Mouse (Mus musculus) spleen, postnatal 14 days (tissue): ENCODE results near the gene D630039A03Rik.
A peak's percentile ranks its signal among the peaks of the same experiment; 100 is the strongest.

Experiments
- DNase-seq, 2 experiments: peaks; one replicate each; pipeline ENCODE4 v3.0.0; 2021 to 2022; ENCODE audit warnings: low spot score in 2 of 2

The D630039A03Rik gene

DNA sequence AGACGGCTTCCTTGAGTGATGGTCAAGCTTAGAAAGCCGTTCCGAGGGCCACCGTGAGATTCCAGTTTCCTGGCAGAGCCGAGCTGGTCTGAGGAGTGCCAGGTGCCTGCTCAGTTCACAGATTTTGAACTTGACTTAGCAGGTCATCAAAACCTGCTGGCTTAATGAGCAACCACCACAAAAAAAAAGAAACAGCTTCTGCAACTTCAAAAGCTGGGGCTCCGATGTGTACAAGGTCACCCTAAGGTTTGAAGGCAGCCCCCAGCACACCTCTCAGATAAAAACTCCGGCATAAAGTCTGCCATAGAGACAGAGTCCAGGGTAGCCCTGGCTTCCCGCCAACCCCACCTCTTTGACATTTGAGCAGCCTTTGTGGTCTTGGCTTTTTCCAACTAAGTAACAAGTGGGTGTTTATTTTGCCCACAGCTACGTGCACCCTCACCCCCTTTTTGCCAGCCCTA, at the start of gene D630039A03Rik:
Gene D630039A03Rik, minus strand, starts transcription at position 97 of the 461 bp plus-strand sequence.
- no peak for DNase-seq

DNA sequence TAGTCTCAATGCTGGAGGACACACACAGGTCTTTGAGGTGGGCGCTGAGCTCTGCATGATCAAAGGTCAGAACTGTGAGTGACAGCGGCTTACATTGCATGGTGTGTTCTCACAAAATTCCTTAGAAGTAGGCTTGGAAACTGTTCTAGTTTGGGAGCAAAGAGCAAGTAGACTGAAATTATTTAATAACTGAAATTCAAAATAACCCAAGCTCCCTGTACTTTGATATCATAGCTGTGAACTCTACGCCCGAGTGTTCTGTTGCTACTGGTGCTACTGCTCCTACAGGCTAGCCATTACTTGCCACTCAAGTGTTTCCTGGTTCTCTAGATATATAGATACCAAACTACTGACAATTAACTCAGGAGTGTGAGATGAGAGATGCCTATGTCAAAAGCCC, 49.4 kb upstream of the D630039A03Rik start:
- DNase-seq: no peak

DNA sequence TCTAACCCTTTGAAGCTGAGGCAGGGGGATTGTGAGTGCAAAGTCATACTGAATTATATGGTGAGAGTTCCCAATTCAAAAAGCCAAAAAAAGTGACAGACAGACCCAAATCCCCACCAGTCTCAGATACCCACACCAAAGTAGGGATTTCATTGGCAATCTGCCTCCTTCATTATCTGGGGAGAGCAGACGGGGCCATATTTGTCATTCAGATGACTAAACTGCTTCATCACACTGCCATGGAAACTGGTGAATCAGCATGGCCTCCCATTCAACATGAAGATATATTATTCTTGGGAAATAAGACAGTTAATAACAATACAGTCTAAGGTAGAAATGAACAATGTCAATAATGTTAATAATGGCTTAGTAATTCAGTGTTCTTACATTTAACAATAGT, 48.0 kb upstream of the D630039A03Rik start:
- no peak for DNase-seq

- no peak for DNase-seq
Measured at GRCm38 (mm10) chr4:57959056-57959455, 43.0 kb upstream of the D630039A03Rik start.

DNA sequence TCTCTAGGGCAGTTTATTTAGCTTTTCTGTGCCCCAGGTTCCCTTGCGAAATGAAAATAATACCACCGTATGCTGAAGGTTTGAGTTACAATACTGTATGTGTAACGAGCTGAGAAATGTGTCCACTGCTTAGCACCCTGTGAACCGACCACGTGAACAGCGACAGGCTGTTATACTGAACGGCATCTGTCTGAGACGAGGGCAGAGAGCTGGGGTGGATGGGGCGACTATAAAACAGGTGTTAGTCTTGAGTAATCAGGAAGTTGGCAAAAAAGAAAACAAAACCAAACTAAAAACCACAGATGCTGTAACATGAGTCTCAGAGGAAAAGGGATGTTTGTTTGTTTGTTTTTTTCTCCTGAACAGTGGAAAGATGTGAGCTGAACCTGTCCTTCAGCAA, 42.0 kb upstream of the D630039A03Rik start:
- no peak for DNase-seq

GRCm38 (mm10) chr4:57957200-57958085, 41.3 kb upstream of the D630039A03Rik start:
- DNase-seq: no peak

- peak; percentile 94 to 96 for DNase-seq
Measured at GRCm38 (mm10) chr4:57956029-57956960, 40.2 kb upstream of the D630039A03Rik start, which contains the start of gene Txn1. TSS of gene Txn1 (minus strand) at chr4:57956411.

DNA sequence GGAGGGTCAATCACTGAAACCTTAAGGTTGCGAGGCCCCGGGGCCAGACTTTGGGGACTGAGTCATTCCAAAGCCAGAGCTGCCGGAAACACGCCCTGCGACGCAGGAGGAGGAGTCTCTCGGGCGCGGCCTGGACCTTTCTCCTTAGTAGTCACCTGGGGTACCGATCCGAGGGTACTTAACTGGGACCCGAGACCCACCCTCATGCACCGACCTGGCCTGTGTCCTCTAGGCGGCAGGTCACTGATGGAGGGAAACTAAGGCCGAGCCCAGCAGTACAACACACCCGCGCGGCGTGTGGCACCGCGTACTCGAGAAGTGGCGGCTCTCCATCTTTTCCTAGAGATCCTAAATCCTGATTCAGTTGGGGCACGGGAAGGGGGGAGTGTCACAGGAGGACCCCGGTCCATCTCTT, 39.5 kb upstream of the D630039A03Rik start:
- DNase-seq: peak; percentile 42 to 56

DNA sequence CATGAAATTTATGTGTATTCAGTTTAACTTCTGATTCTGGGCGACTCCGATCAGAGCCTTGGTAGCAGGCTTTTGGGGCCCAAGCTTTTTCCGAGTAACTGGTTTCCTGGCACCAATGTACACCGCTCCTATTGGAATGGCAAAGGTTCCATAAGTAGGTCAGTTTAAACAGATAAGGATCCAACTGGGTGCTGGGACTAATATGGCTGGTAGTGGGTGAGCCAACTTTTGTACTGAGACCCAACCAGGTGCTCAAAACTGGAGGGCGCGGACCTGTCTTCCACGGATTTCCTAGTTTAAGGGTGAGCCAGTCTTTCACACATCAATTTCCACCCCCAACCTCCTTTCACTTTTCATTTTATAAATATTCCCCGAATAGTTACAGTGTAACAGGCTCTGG, 38.9 kb upstream of the D630039A03Rik start:
- no peak for DNase-seq

GRCm38 (mm10) chr4:57954580-57954979, 38.5 kb upstream of the D630039A03Rik start:
- DNase-seq: no peak

- DNase-seq: no peak
Measured at GRCm38 (mm10) chr4:57953796-57954195, 37.7 kb upstream of the D630039A03Rik start.

DNA sequence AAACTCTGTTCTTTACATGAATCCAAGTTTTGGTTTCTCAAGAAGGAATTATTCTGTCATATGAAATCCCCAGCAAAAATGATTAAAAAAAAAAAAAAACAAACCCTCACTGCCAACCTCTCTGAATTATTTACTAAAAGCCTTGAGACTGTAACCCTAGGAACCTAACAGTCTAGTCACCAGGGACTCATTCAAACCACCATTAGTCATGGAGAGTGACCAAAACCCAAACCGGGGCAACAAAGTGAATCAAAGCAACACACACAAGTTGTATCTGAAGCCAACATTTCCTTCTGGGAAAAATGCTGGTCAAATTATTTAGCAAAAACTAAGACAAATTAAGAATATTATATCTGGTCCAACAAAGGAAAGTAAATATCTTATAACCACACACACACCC, 36.8 kb upstream of the D630039A03Rik start:
- no peak for DNase-seq

DNA sequence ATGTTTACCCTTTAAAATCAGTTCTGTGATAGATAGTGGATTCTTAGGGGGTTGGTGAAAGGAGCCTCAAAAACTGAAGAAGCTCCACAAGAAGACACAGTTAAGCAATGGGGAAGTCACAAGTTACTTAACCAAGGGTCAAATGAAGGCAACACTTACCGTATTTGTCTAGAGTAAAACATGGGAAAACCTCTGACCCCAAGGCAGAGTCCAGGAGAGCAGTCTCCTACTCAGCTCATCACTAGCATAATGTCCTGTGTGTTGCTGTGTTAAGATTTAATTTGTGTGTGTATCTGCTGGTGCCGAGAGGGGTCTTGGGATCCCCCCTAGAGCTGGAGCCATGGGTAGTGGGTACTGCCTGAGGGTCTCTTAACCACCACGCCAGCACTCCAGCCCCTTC, 36.3 kb upstream of the D630039A03Rik start:
- no peak for DNase-seq

DNA sequence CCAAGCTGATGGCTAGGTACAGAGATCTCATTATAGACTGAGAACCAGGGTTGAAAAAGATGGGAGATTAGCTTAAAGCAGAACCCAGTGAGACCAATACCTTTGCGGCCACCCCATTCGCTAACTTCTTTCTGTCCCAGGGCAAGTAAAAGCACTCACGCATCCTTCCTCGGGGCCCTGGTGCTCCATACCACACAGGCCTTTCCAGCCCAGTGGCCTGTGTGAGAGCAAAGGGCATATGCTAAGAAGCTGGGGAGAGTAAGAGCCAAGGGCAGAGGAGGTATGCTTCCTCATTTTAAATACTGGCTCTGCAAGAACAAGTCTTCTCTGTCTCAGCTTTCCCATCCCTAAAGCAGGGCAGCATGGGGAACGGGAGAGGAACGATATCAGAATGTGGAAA, 33.8 kb upstream of the D630039A03Rik start:
- no peak for DNase-seq

DNA sequence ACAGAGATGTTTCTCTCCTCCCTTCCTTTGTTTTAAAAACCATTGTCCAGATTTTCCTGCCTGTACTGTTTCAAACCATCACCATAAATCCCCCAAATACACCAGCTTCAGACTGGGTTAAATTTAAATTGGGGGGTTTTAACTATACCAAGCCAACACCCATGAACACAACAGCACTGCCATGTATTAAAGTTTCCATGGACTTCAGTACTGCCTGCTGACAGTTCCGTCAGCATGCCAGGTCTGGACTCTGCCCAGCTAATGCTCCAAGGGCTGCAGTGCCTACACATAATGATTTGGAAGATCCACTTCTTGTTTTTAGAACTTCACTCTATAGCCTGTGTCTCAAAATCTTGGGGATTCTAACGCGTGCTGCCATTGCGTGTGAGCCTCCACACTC, 31.4 kb upstream of the D630039A03Rik start:
- no peak for DNase-seq

DNA sequence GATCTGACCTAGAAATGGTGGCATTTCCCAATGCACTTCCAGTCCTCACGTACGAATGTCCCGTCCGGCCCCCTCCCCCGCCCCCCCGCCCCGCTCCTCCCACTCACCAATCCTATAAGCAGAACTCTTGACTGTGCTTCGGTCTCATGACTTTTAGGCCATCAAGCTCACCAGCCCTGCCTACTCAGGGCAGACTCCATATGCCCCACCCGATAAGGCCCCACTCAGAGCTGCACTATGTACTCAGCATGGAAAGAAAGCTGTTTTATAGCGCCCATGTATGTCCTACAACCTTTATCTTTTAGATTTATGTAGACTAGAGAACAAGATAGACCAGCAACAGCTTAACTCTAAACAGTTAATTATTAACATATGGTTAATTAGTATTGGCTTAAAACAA, 30.9 kb upstream of the D630039A03Rik start:
- DNase-seq: no peak

DNA sequence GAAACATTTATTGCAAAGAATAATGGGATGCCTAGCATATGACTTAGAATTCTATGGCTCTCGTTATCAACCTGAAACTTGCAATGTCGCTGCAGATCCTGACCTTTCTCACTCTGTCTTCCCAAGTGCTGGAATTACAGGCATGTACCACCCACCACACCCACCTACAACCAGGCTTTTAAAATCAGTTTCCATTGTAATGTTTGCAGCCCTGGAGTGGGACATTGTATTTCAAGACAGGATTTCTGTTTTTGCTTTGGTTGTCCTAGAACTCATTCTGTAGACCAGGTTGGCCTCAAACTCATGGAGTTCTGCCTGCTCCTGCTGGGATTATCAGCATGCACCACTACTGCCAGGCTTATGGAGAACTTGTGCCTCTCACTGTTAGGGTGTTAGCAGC, 26.8 kb upstream of the D630039A03Rik start:
- no peak for DNase-seq

GRCm38 (mm10) chr4:57940631-57941030, 24.5 kb upstream of the D630039A03Rik start:
- DNase-seq: no peak

DNA sequence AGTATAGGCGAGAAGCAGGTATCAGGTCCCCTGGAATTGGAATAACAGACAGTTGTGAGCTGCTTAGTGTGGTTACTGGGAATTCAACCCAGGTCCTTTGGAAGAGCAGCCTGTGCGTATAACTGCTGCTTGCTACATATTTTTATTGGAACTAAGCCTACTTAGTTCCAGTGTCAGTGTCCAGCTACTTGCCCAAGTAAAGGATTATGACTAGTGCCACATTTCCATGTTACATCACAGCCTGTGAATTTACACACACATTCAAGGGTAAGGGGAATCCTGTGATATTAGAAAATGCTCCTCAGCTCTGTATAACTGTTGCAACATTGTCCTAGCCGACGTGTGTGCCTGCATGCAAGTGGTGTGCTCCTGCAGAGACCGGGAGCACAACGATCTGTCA, 21.2 kb upstream of the D630039A03Rik start:
- DNase-seq: no peak

DNA sequence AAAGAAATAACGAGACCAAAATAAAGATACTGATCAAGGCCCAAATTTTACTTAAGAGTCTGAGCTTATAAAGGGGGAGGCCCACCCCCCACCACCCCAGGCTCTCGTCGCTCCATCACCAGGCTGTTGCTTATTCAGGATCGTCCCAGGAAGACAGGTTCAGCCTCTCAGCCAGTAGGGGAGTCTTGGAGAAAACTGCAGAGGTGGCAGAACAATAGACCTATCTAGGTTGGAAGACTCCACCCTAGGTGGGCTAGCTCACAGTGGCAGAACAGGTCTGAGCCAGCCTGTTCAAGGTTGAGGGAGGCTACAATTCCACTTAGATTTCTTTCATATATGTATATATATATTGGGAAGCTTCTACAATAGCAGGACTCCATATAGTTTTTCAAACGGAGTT, 18.1 kb upstream of the D630039A03Rik start:
- DNase-seq: no peak

DNA sequence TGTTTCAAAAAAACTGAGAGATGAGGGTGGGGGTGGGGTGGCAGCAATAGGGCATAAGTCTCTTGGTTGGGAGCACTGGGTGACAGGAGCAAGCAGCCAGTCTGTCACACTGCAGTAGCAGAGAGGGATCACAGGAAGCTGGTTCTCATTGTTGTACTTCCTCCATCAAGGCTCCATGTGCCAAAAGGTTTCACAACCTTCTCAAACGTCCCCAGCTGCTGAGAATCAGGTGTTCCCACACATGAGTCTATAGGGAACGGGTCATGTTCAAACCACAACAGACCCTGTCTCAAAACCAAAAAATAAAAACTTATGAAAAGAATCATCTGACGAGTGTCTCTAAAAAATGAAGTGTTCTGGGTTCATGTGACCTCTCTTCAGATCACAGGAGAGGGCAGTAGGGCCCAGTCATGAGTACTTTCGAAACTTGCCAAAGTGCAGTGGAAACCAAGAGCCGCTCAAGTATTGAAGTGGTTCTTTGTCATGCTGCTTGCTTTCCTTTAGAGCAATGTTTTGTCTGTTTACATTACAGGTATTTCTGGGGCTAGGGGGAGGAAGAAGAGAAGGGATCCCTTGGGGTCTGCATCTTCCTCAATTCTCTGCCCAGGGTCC, 14.6 kb upstream of the D630039A03Rik start:
- no peak for DNase-seq
